Mouse (Mus musculus): ENCODE data around the gene Pex11b. TPM values are rescaled to one million over a fixed set of nuclear protein-coding genes. Genes with fewer than 3 reads are reported as not detected.

Pex11b gene
- polyA plus RNA-seq, 1 experiment = 26.8 TPM

DNA sequence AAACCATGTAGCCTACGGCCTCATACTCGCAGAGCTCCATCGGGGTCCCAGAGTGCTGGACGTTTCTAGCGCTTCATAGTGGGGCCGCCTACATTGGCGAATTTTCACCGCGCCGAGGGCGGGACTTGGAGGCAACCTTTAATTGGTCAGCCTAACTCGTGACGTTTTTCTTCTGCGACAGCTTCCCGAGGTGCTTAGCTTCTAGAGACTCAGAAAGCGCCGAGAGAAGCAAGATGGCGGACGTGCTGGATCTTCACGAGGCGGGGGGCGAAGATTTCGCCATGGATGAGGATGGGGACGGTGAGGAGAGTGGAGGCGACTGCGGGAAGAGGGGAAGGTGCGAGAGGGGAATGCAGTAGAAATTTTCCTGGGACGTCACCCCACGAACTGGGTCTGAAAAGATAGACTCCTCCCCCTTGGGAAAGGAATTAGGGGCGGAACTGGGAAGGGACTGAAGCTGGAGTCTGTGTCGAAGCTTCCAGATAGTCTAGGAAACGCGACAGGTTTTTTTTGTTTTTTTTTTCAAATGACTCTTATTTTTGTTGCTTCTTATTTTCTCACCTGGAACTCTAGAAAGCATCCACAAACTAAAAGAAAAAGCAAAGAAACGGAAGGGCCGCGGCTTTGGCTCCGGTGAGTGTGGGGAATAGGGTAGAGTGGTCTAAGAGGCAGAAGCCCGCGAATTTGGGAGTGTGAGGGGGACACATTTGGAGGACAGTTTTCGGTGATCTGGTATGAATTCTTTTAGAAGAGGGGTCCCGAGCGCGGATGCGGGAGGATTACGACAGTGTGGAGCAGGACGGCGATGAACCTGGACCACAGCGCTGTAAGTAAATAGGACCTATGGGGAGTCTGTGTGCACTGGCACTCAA lies 5.2 kb upstream of the Pex11b start, which contains the start of gene Rbm8a:
Gene Rbm8a, plus strand, starts transcription at position 205 of the 872 bp plus-strand sequence.
- peaks cover 10% of the 10 kb centered on the region for H3K36me3 ChIP-seq (ENCODE audit: control insufficient read depth, insufficient read depth)

DNA sequence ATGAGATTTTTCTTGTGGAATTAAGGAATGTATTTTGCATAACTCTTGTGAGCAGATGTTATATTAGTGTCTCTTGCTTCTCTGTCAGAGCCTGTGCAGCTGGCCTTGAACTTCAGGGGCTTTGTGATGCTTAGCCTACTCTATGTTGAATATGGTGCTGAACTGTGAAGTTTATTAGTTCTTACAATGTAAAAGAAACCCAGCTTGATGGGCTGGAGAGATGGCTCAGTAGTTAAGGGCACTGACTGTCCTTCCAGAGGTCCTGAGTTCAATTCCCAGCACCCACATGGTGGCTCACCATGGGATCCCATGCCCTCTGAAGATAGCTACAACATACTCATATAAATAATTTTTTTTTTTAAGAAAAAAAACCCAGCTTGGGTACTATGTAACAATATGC lies 3.1 kb upstream of the Pex11b start:
- H3ac ChIP-seq (ENCODE audit: control insufficient read depth, insufficient read length) = no peak overlapping the region
- peaks cover 10% of the 10 kb centered on the region for H3K36me3 ChIP-seq (ENCODE audit: control insufficient read depth, insufficient read depth)
- no peaks in the 10 kb centered on the region for H3K27me3 ChIP-seq (ENCODE audit: control insufficient read depth, insufficient read depth, insufficient read length)
- H3K79me2 ChIP-seq (ENCODE audit: control insufficient read depth, insufficient read depth) = peaks cover 18% of the 10 kb centered on the region
- TF ChIP-seq TCF12 (IDR thresholded peaks at IDR 0.05; ENCODE audit: insufficient read depth, poor library complexity, severe bottlenecking) (no peak), CEBPB (IDR thresholded peaks at IDR 0.05; ENCODE audit: insufficient read depth, poor library complexity, severe bottlenecking) (no peak), MYOG (IDR thresholded peaks at IDR 0.05; ENCODE audit: control insufficient read depth in 1 of 3, insufficient read depth in 1 of 3, insufficient read length in 2 of 3, low read depth in 2 of 3) (no peak), USF1 (IDR thresholded peaks at IDR 0.05; ENCODE audit: low read depth) (no peak), POLR2AphosphoS2 (IDR thresholded peaks at IDR 0.05; ENCODE audit: insufficient read length, low read depth) (no peak), SRF (IDR thresholded peaks at IDR 0.05; ENCODE audit: control insufficient read depth, insufficient read length, low read depth) (no peak), POLR2A (IDR thresholded peaks at IDR 0.05; ENCODE audit: insufficient read length, low read depth) (no peak), MYOD1 (IDR thresholded peaks at IDR 0.05; ENCODE audit: control insufficient read depth in 1 of 3, insufficient read length in 2 of 3, low read depth in 2 of 3) (no peak), E2F4 (IDR thresholded peaks at IDR 0.05; ENCODE audit: insufficient read depth) (no peak), MAX (IDR thresholded peaks at IDR 0.05; ENCODE audit: low read depth) (no peak), TCF3 (IDR thresholded peaks at IDR 0.05; ENCODE audit: insufficient read length, low read depth) (no peak), REST (IDR thresholded peaks at IDR 0.05; ENCODE audit: insufficient read depth, insufficient read length) (no peak)
- H3K4me3 ChIP-seq = no peak overlapping the region
- no peak overlapping the region for H3K4me2 ChIP-seq (ENCODE audit: low read depth)

More for the DNA sequence above, 5.2 kb upstream of the Pex11b start, which contains the start of gene Rbm8a:
- TF ChIP-seq USF1 (IDR thresholded peaks at IDR 0.05; ENCODE audit: low read depth) = no peak
- TF ChIP-seq POLR2AphosphoS2 (IDR thresholded peaks at IDR 0.05; ENCODE audit: insufficient read length, low read depth) = peak; percentile 79
- TF ChIP-seq POLR2A (IDR thresholded peaks at IDR 0.05; ENCODE audit: insufficient read length, low read depth) = peak; percentile 66
- TF ChIP-seq REST (IDR thresholded peaks at IDR 0.05; ENCODE audit: insufficient read depth, insufficient read length) = no peak
- TF ChIP-seq E2F4 (IDR thresholded peaks at IDR 0.05; ENCODE audit: insufficient read depth) = peak; percentile 61
- no peak for TF ChIP-seq MAX (IDR thresholded peaks at IDR 0.05; ENCODE audit: low read depth)
- TF ChIP-seq CEBPB (IDR thresholded peaks at IDR 0.05; ENCODE audit: insufficient read depth, poor library complexity, severe bottlenecking) = no peak
- no peak for TF ChIP-seq MYOD1 (IDR thresholded peaks at IDR 0.05; ENCODE audit: control insufficient read depth in 1 of 3, insufficient read length in 2 of 3, low read depth in 2 of 3)
- no peak for TF ChIP-seq TCF12 (IDR thresholded peaks at IDR 0.05; ENCODE audit: insufficient read depth, poor library complexity, severe bottlenecking)
- no peak for TF ChIP-seq MYOG (IDR thresholded peaks at IDR 0.05; ENCODE audit: control insufficient read depth in 1 of 3, insufficient read depth in 1 of 3, insufficient read length in 2 of 3, low read depth in 2 of 3)
- no peak for TF ChIP-seq TCF3 (IDR thresholded peaks at IDR 0.05; ENCODE audit: insufficient read length, low read depth)
- TF ChIP-seq SRF (IDR thresholded peaks at IDR 0.05; ENCODE audit: control insufficient read depth, insufficient read length, low read depth) = peak; percentile 61
- H3K4me3 ChIP-seq = peak within 1 kb of the TSS; percentile 78
- H3K4me2 ChIP-seq (ENCODE audit: low read depth) = peak within 1 kb of the TSS; percentile 84
- H3ac ChIP-seq (ENCODE audit: control insufficient read depth, insufficient read length) = peak within 1 kb of the TSS; percentile 66
- H3K27me3 ChIP-seq (ENCODE audit: control insufficient read depth, insufficient read depth, insufficient read length) = no peaks in the 10 kb centered on the region
- H3K79me2 ChIP-seq (ENCODE audit: control insufficient read depth, insufficient read depth) = peaks cover 18% of the 10 kb centered on the region

DNA sequence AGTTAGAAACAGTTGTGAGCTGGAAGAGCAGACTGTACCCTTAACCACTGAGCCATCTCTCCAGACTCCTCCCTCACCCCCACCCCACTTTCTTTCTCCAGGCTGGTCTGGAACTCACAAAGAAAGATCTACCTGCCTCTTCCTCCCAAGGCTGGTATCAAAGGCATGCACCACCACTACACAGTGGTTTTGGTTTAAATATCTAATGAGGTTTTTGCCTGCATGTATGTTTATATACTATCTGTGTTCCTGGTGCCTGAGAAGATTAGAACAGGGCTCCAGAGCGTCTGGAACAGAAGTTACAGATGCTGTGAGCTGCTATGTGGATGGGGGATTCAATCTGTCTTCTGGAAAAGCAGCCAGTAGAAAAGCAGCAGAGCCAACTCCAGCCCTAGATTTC lies 1.2 kb upstream of the Pex11b start:
- Histone ChIP-seq H3ac (ENCODE audit: control insufficient read depth, insufficient read length) (no peak overlapping the region), H3K4me3 (no peak overlapping the region), H3K4me2 (ENCODE audit: low read depth) (no peak overlapping the region), H3K27me3 (ENCODE audit: control insufficient read depth, insufficient read depth, insufficient read length) (no peaks in the 10 kb centered on the region), H3K36me3 (ENCODE audit: control insufficient read depth, insufficient read depth) (peaks cover 10% of the 10 kb centered on the region), H3K79me2 (ENCODE audit: control insufficient read depth, insufficient read depth) (peaks cover 18% of the 10 kb centered on the region)
- no peak for TF ChIP-seq MYOG (IDR thresholded peaks at IDR 0.05; ENCODE audit: control insufficient read depth in 1 of 3, insufficient read depth in 1 of 3, insufficient read length in 2 of 3, low read depth in 2 of 3)
- no peak for TF ChIP-seq E2F4 (IDR thresholded peaks at IDR 0.05; ENCODE audit: insufficient read depth)
- TF ChIP-seq CEBPB (IDR thresholded peaks at IDR 0.05; ENCODE audit: insufficient read depth, poor library complexity, severe bottlenecking) = no peak
- TF ChIP-seq TCF12 (IDR thresholded peaks at IDR 0.05; ENCODE audit: insufficient read depth, poor library complexity, severe bottlenecking) = no peak
- TF ChIP-seq SRF (IDR thresholded peaks at IDR 0.05; ENCODE audit: control insufficient read depth, insufficient read length, low read depth) = no peak

DNA sequence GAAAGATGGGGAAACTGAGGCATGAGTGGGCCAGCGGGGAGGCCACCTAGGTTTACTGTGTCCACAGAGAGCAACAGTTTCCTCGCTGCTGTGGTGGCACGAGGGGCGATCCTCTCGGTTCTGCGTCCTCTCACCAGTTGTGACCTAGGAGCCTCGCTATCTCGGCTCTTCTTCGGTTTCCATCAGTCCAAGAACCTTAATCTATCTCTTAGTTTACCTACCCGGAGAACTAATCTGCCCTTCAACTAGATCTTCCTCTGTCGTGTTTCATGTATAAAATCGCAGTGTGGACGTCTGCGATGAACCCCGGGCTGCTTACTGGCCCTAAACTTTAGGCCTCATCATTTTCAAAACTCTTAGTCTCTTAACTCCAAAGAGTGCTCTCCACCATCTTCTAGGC lies 730 bp downstream of the Pex11b start:
- H3K4me3 ChIP-seq = peak overlapping the region; percentile 62
- H3K27me3 ChIP-seq (ENCODE audit: control insufficient read depth, insufficient read depth, insufficient read length) = no peaks in the 10 kb centered on the region
- H3K4me2 ChIP-seq (ENCODE audit: low read depth) = peak overlapping the region; percentile 79
- peak overlapping the region; percentile 41 for H3ac ChIP-seq (ENCODE audit: control insufficient read depth, insufficient read length)
- TF ChIP-seq E2F4 (IDR thresholded peaks at IDR 0.05; ENCODE audit: insufficient read depth) (no peak), POLR2AphosphoS2 (IDR thresholded peaks at IDR 0.05; ENCODE audit: insufficient read length, low read depth) (no peak), USF1 (IDR thresholded peaks at IDR 0.05; ENCODE audit: low read depth) (no peak), SRF (IDR thresholded peaks at IDR 0.05; ENCODE audit: control insufficient read depth, insufficient read length, low read depth) (no peak), MYOG (IDR thresholded peaks at IDR 0.05; ENCODE audit: control insufficient read depth in 1 of 3, insufficient read depth in 1 of 3, insufficient read length in 2 of 3, low read depth in 2 of 3) (no peak), MAX (IDR thresholded peaks at IDR 0.05; ENCODE audit: low read depth) (no peak), TCF3 (IDR thresholded peaks at IDR 0.05; ENCODE audit: insufficient read length, low read depth) (no peak), MYOD1 (IDR thresholded peaks at IDR 0.05; ENCODE audit: control insufficient read depth in 1 of 3, insufficient read length in 2 of 3, low read depth in 2 of 3) (no peak), TCF12 (IDR thresholded peaks at IDR 0.05; ENCODE audit: insufficient read depth, poor library complexity, severe bottlenecking) (no peak)
- H3K36me3 ChIP-seq (ENCODE audit: control insufficient read depth, insufficient read depth) = peaks cover 10% of the 10 kb centered on the region
- peaks cover 8% of the 10 kb centered on the region for H3K79me2 ChIP-seq (ENCODE audit: control insufficient read depth, insufficient read depth)
